ENCODE assay signal across 8 mouse cellular contexts in genomic region chr11:103015881-103016825, GRCm38 (mm10). TPM values are rescaled to one million over a fixed set of nuclear protein-coding genes. Genes with fewer than 3 reads are reported as not detected.
A peak's percentile ranks its signal among the peaks of the same experiment; 100 is the strongest.
DNase-seq lines count a peak whose midpoint lies in the region; ATAC-seq and TF ChIP-seq lines count a peak whose summit lies in the region.

No protein-coding gene starts in this region.

- TF ChIP-seq POLR2A in kidney, adult 2 months (IDR thresholded peaks at IDR 0.05; ENCODE audit: low read depth, low read length): no peak

- peak overlapping the region; percentile 74 for H3K27ac ChIP-seq in kidney, adult 2 months (ENCODE audit: insufficient read depth, low read depth, low read length)

- no peak for DNase-seq in kidney, adult 2 months
- DNase-seq in kidney, adult 18-20 months: no peak
- DNase-seq in embryo, embryonic 10 days (ENCODE audit: low spot score): peak; percentile 31
- DNase-seq in naive thymus-derived CD4-positive, alpha-beta T cell, adult 2 months (ENCODE audit: low read depth): peak; percentile 31
- no peak for DNase-seq in adrenal gland, postnatal 4 days (ENCODE audit: low spot score in 2 of 2)
- DNase-seq in cerebellum, postnatal 4 days (ENCODE audit: low spot score in 2 of 2): no peak
- no peak for DNase-seq in urinary bladder, adult 18-20 months (ENCODE audit: low spot score in 2 of 2)

- 40% methylated on average over 27 of the region's 27 CpGs for WGBS in kidney, adult 2 months

- no peaks in the 10 kb centered on the region for H3K27me3 ChIP-seq in kidney, adult 2 months (replicated peaks; ENCODE audit: control insufficient read depth, insufficient read depth, low read length)

- no peak for TF ChIP-seq CTCF in kidney, adult 2 months (conservative IDR thresholded peaks at IDR 0.05; ENCODE audit: insufficient read depth, insufficient read length, low read depth, low read length)

- no peaks in the 10 kb centered on the region for H3K36me3 ChIP-seq in kidney, adult 2 months (ENCODE audit: control insufficient read depth, insufficient read depth, low read length)

- peak; percentile 10 for ATAC-seq in inflammation-experienced regulatory T-cells, adult 6 months

- H3K4me1 ChIP-seq in kidney, adult 2 months (ENCODE audit: control insufficient read depth, insufficient read depth, low read length): no peaks in the 10 kb centered on the region

- peak overlapping the region; percentile 93 for H3K4me3 ChIP-seq in kidney, adult 2 months (ENCODE audit: insufficient read depth, low read depth, low read length)

RNA-seq across cellular contexts. Expression of gene Nmt1, which starts 11.8 kb away (rescaled TPM):
- 45.3 and 49.7 TPM in 2 replicates for polyA plus RNA-seq in kidney, adult 2 months (2012; rRNA removed)
- 100 to 1,000 TPM in 2 of 3 experiments, 10 to 100 TPM in 1; 63.6 to 113 (median 106) TPM for polyA plus RNA-seq in inflammation-experienced regulatory T-cells, adult 6 months (2017; shearing (Covaris generic))
- 10 to 100 TPM; 77.3 to 79.8 TPM for total RNA-seq in adrenal gland, postnatal 4 days (2021)

RNA-seq across cellular contexts. Expression of gene Dcakd, which starts 12.0 kb away (rescaled TPM):
- 49.5 and 51.3 TPM in 2 replicates for polyA plus RNA-seq in kidney, adult 2 months (2012; rRNA removed)
- 10 to 100 TPM; 19.9 to 27.5 (median 25.4) TPM for polyA plus RNA-seq in inflammation-experienced regulatory T-cells, adult 6 months (2017; shearing (Covaris generic))
- 100 to 1,000 TPM; 114 to 126 TPM for total RNA-seq in adrenal gland, postnatal 4 days (2021)

Comparison
In these comparisons a context has a peak if more than half of its experiments do, and no peak if none do; other contexts are left out.
1. DNase-seq: peak in embryo, embryonic 10 days (single experiment) and naive thymus-derived CD4-positive, alpha-beta T cell, adult 2 months (single experiment); none in kidney, adult 2 months (single experiment), kidney, adult 18-20 months (single experiment), adrenal gland, postnatal 4 days (0 of 2), cerebellum, postnatal 4 days (0 of 2) and urinary bladder, adult 18-20 months (0 of 2).